Mouse (Mus musculus) kidney, postnatal 0 days (tissue): ENCODE data around the gene Igsf9. TPM values are rescaled to one million over a fixed set of nuclear protein-coding genes. Genes with fewer than 3 reads are reported as not detected.

Experiments used
- ATAC-seq: fragments of 200-750 bp; cut with Nextera tagmentation; replicated peaks from 2 replicates; pipeline ENCODE4 v1.8.0; 2017; ENCODE audit warnings: low read depth, moderate number of reproducible peaks, moderate TSS enrichment, moderate library complexity; ENCODE audit not compliant: low FRiP score
- DNase-seq: peaks from one replicate; pipeline ENCODE4 v3.0.0-alpha.2; 2016; ENCODE audit warnings: low spot score
- H3K27ac ChIP-seq: fragments of 300-500 bp; sonication (generic); 2 replicates; pipeline ENCODE4 v1.5.1; 2014; ENCODE audit warnings: mild to moderate bottlenecking
- H3K27me3 ChIP-seq: fragments of 300-500 bp; sonication (generic); 2 replicates; pipeline ENCODE4 v1.6.1; 2014; ENCODE audit warnings: low read length, mixed read lengths; ENCODE audit not compliant: insufficient read depth
- H3K36me3 ChIP-seq: fragments of 300-500 bp; sonication (generic); 2 replicates; pipeline ENCODE4 v1.6.1; 2014; ENCODE audit warnings: low read length, mixed read lengths; ENCODE audit not compliant: insufficient read depth
- H3K4me1 ChIP-seq: fragments of 300-500 bp; sonication (generic); replicated peaks from 2 replicates; pipeline ENCODE4 v1.6.1; 2014; ENCODE audit warnings: antibody characterized with exemption, low read length, mixed read lengths; ENCODE audit not compliant: insufficient read depth
- H3K4me2 ChIP-seq: fragments of 300-500 bp; sonication (generic); 2 replicates; pipeline ENCODE4 v1.6.1; 2014; ENCODE audit warnings: mild to moderate bottlenecking, low read length, moderate library complexity, mixed read lengths
- H3K4me3 ChIP-seq: fragments of 300-500 bp; sonication (generic); replicated peaks from 2 replicates; pipeline ENCODE4 v1.5.1; 2014; ENCODE audit warnings: low read depth, low read length
- H3K9ac ChIP-seq: fragments of 300-500 bp; sonication (generic); 2 replicates; pipeline ENCODE4 v1.6.1; 2014; ENCODE audit warnings: low read depth, low read length
- H3K9me3 ChIP-seq: fragments of 300-500 bp; sonication (generic); replicated peaks from 2 replicates; pipeline ENCODE4 v1.6.1; 2016; ENCODE audit warnings: low read length, inconsistent platforms, mixed read lengths
- CTCF ChIP-seq: IDR thresholded peaks from 2 replicates; pipeline ENCODE4 v1.5.1; 2016; ENCODE audit warnings: antibody characterized with exemption, low read depth, mild to moderate bottlenecking, moderate library complexity
- WGBS: fragments of 180-500 bp; shearing (Covaris S2); extraction: QIAGEN DNeasy Blood & Tissue Kit; methylation state at CpG from one replicate; pipeline ENCODE4 v1.1.7; 2014; 5-methylcytosine and 5-hydroxymethylcytosine counted together
- polyA plus RNA-seq: library from polyadenylated mRNA; unstranded; fragments of >200 nt; fragmentation: Nextera tagmentation; extraction: Ambion mirVana; gene quantifications from 2 replicates; pipeline ENCODE4 v1.2.1, GENCODE M21; 2015

Gene Igsf9
- polyA plus RNA-seq, 1 experiment from 2014 or later = 12.5 TPM

DNA sequence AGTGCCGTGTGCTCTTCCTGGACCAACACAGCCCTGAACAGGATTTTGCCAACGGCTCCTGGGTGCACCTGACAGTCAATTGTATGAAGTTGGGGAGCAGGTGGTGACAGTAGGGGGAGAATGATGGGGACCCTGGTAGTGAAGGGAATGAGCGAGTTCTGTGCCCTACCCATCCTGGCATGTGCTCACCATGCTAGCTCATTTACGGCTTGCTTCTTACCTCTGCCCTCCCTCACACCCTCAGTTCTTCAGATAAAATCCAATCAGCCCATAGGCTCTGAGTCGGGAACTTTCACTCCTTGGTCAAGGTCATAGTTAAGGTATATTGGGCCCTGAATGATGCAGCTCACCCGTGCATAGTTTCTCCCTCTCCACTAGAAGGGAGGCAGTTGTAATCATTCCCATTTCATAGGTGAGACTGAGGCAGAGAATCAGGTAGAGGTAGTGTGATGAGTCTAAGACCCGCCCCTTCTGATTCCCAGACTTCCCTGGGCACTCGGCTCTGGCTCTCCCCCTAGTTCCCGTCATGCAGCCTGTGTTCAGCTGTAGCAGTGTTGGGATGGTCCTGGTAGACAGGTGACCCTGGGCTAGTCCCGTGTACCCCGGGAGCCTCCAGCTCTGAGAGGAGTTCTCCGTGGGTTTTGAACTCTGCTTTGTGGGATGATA, 8.1 kb downstream of the Igsf9 start:
- DNase-seq (no peak), ATAC-seq (no peak)
- Histone ChIP-seq H3K27ac (no peak overlapping the region), H3K4me3 (no peak overlapping the region), H3K9ac (no peak overlapping the region), H3K9me3 (no peaks in the 10 kb centered on the region), H3K36me3 (no peaks in the 10 kb centered on the region), H3K4me2 (peak overlapping the region; percentile 49), H3K4me1 (no peaks in the 10 kb centered on the region), H3K27me3 (no peaks in the 10 kb centered on the region)
- TF ChIP-seq CTCF = no peak
- WGBS = 57% methylated on average over 12 of the region's 12 CpGs

DNA sequence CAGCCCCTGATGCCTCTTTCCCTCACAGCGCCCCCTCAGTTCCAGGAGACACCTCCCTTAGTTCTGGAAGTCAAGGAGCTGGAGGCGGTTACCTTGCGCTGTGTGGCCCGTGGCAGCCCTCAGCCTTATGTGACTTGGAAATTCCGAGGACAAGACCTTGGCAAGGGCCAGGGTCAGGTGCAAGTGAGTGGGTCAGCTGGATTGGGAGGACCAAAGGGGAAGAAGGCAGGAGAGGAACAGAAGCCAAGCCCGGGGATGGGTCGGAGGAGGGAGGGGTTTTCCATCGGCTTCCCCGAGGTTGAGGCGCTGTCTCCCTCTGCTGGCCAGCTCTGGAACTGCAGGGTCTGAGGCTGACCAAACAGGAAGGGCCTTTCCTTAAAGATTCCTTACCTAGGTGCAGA, 8.7 kb downstream of the Igsf9 start:
- no peak overlapping the region for H3K27ac ChIP-seq
- WGBS = 13% methylated on average over 10 of the region's 10 CpGs
- no peaks in the 10 kb centered on the region for H3K36me3 ChIP-seq
- peak; percentile 99 for TF ChIP-seq CTCF
- no peak overlapping the region for H3K9ac ChIP-seq
- no peaks in the 10 kb centered on the region for H3K4me1 ChIP-seq
- H3K9me3 ChIP-seq = no peaks in the 10 kb centered on the region
- ATAC-seq (peak; percentile 51), DNase-seq (peak; percentile 88)
- no peak overlapping the region for H3K4me3 ChIP-seq
- peak overlapping the region; percentile 49 for H3K4me2 ChIP-seq
- H3K27me3 ChIP-seq = no peaks in the 10 kb centered on the region

DNA sequence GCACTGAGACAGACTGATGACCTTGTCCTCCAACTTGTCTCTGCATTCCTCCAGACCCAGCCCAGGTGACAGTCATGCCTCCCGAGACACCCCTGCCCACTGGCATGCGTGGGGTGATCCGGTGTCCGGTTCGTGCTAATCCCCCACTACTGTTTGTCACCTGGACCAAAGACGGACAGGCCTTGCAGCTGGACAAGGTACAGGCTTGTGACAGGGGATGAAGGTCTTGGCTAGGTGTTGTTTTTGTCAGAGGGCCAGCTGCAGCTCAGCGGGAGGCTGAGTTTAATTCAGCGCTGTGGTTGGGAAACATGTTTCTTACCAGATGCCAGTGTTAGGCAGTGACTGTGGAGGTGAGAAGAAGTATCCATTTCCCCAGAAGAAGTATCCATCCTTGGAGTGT, 10.5 kb downstream of the Igsf9 start:
- H3K9me3 ChIP-seq = no peaks in the 10 kb centered on the region
- TF ChIP-seq CTCF = no peak
- no peaks in the 10 kb centered on the region for H3K36me3 ChIP-seq
- H3K9ac ChIP-seq = no peak overlapping the region
- H3K27ac ChIP-seq = no peak overlapping the region
- DNase-seq (no peak), ATAC-seq (no peak)
- H3K27me3 ChIP-seq = no peaks in the 10 kb centered on the region
- H3K4me2 ChIP-seq = no peak overlapping the region
- WGBS = 75% methylated on average over 8 of the region's 8 CpGs
- H3K4me1 ChIP-seq = no peaks in the 10 kb centered on the region
- H3K4me3 ChIP-seq = no peak overlapping the region

DNA sequence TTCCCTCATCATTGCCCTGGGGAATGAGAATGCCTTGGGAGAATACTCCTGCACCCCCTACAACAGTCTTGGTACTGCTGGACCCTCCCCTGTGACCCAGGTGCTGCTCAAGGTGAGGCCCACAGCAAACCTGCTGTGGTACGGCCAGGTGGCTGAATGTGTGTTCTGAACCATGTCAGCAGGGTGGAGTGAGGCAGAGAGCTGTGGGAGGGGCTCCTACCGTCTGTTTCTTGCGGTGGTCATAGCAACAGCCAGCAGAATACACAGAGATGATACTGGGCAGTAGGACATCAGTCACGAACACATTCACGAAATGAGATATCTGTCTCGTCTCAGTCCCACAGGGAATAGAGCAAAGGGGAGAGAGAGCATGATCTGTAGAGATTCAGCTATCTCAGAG, 11.9 kb downstream of the Igsf9 start:
- Histone ChIP-seq H3K9ac (no peak overlapping the region), H3K36me3 (0 out of 2 replicates have a peak, but pooled peaks cover 4% of the 10 kb centered on the region), H3K9me3 (no peaks in the 10 kb centered on the region), H3K4me3 (no peak overlapping the region), H3K27ac (no peak overlapping the region), H3K4me2 (no peak overlapping the region), H3K4me1 (no peaks in the 10 kb centered on the region), H3K27me3 (no peaks in the 10 kb centered on the region)
- 68% methylated on average over 6 of the region's 6 CpGs for WGBS
- DNase-seq (no peak), ATAC-seq (no peak)
- TF ChIP-seq CTCF = no peak

DNA sequence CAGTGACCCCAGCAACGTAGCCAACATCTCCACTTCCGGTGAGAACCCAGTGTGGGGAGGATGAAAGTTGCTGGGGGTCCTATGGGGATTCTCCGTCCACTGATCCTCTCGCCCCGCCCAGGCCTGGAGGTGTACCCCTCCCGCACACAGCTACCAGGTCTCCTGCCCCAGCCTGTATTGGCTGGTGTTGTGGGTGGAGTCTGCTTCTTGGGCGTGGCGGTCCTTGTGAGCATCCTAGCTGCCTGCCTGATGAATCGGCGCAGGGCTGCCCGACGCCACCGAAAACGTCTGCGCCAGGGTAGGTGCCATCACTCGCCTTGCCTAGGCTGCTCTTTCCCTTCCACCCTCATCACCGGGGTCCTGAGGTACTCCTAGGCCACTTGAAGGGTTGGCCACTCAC, 14.4 kb downstream of the Igsf9 start:
- Histone ChIP-seq H3K4me2 (no peak overlapping the region), H3K27ac (no peak overlapping the region), H3K27me3 (no peaks in the 10 kb centered on the region), H3K9me3 (no peaks in the 10 kb centered on the region), H3K4me1 (0 out of 2 replicates have a peak, but pooled peaks cover 4% of the 10 kb centered on the region), H3K4me3 (no peak overlapping the region), H3K36me3 (0 out of 2 replicates have a peak, but pooled peaks cover 4% of the 10 kb centered on the region), H3K9ac (no peak overlapping the region)
- ATAC-seq (no peak), DNase-seq (no peak)
- 88% methylated on average over 17 of the region's 17 CpGs for WGBS
- no peak for TF ChIP-seq CTCF

DNA sequence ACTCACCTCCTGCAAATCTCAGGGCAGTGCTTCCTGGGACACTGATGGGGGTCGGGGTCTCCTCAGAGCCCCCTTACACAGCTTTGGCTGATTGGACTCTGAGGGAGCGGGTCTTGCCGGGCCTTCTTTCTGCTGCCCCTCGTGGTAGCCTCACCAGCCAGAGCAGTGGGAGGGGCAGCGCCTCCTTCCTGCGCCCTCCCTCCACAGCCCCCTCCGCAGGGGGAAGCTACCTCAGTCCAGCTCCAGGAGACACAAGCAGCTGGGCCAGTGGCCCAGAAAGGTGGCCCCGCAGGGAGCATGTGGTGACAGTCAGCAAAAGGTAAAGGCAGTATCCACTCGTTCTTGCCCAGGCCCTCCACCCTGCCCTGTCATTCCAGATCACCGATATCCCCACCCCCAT, 15.8 kb downstream of the Igsf9 start:
- no peak overlapping the region for H3K9ac ChIP-seq
- no peaks in the 10 kb centered on the region for H3K9me3 ChIP-seq
- ATAC-seq (no peak), DNase-seq (no peak)
- TF ChIP-seq CTCF = no peak
- H3K36me3 ChIP-seq = 0 out of 2 replicates have a peak, but pooled peaks cover 4% of the 10 kb centered on the region
- H3K27me3 ChIP-seq = no peaks in the 10 kb centered on the region
- WGBS = 77% methylated on average over 9 of the region's 10 CpGs
- no peak overlapping the region for H3K27ac ChIP-seq
- peaks cover 13% of the 10 kb centered on the region for H3K4me1 ChIP-seq
- no peak overlapping the region for H3K4me3 ChIP-seq
- H3K4me2 ChIP-seq = no peak overlapping the region
